8 mouse cellular contexts compared by ENCODE assay signal in genomic region chr11:120598283-120598989, GRCm38 (mm10). TPM values are rescaled to one million over a fixed set of nuclear protein-coding genes. Genes with fewer than 3 reads are reported as not detected.
DNase-seq lines count a peak whose midpoint lies in the region; ATAC-seq and TF ChIP-seq lines count a peak whose summit lies in the region.

Alyref (minus strand) TSS chr11:120598365.
Anapc11 (plus strand) TSS chr11:120598421.

- H3K9me3 ChIP-seq in heart, embryonic 12.5 days (replicated peaks), result no peaks in the 10 kb centered on the region
- no peaks in the 10 kb centered on the region for H3K9me3 ChIP-seq in kidney, postnatal 0 days (replicated peaks; ENCODE audit: low read length)
- H3K9me3 ChIP-seq in liver, embryonic 11.5 days (ENCODE audit: control insufficient read depth, low read length), result no peaks in the 10 kb centered on the region
- no peaks in the 10 kb centered on the region for H3K9me3 ChIP-seq in stomach, embryonic 14.5 days (ENCODE audit: control insufficient read depth, low read depth, low read length)

- peak within 1 kb of the TSS; percentile 100 for H3K4me2 ChIP-seq in heart, embryonic 12.5 days
- H3K4me2 ChIP-seq in kidney, postnatal 0 days (ENCODE audit: low read length), result peak within 1 kb of the TSS; percentile 90
- peak within 1 kb of the TSS; percentile 97 for H3K4me2 ChIP-seq in liver, embryonic 11.5 days
- H3K4me2 ChIP-seq in stomach, embryonic 14.5 days (replicated peaks; ENCODE audit: low read depth, low read length), result peak within 1 kb of the TSS; percentile 98

- WGBS in heart, embryonic 12.5 days, result under 1% methylated on average over 88 of the region's 88 CpGs
- WGBS in kidney, postnatal 0 days, result under 1% methylated on average over 88 of the region's 88 CpGs
- WGBS in liver, embryonic 11.5 days, result under 1% methylated on average over 88 of the region's 88 CpGs
- WGBS in stomach, embryonic 14.5 days, result under 1% methylated on average over 88 of the region's 88 CpGs

- no peaks in the 10 kb centered on the region for H3K27me3 ChIP-seq in heart, embryonic 12.5 days (replicated peaks)
- H3K27me3 ChIP-seq in kidney, postnatal 0 days (ENCODE audit: insufficient read depth, low read length), result no peaks in the 10 kb centered on the region
- no peaks in the 10 kb centered on the region for H3K27me3 ChIP-seq in liver, embryonic 11.5 days (replicated peaks; ENCODE audit: control insufficient read depth, insufficient read depth, low read length)
- H3K27me3 ChIP-seq in stomach, embryonic 14.5 days (ENCODE audit: control insufficient read depth, insufficient read depth, low read length), result no peaks in the 10 kb centered on the region

- peak; percentile 99 for DNase-seq in CD4-positive helper T cell, adult 2 months (ENCODE audit: low read depth, low spot score)
- DNase-seq in brain, embryonic 18.5 days (ENCODE audit: low read depth, low spot score), result peak; percentile 89
- peak; percentile 98 for DNase-seq in kidney, postnatal 0 days (ENCODE audit: low spot score)
- peak; percentile 94 for DNase-seq in liver, embryonic 11.5 days (ENCODE audit: low spot score)
- DNase-seq in naive thymus-derived CD4-positive, alpha-beta T cell, adult 2 months (ENCODE audit: low read depth), result peak; percentile 98

- peak within 1 kb of the TSS; percentile 100 for H3K4me3 ChIP-seq in heart, embryonic 12.5 days
- H3K4me3 ChIP-seq in kidney, postnatal 0 days (replicated peaks; ENCODE audit: low read depth, low read length), result peak within 1 kb of the TSS; percentile 97
- H3K4me3 ChIP-seq in liver, embryonic 11.5 days (ENCODE audit: low read depth, low read length), result peak within 1 kb of the TSS; percentile 100
- H3K4me3 ChIP-seq in stomach, embryonic 14.5 days (ENCODE audit: low read depth, low read length), result peak within 1 kb of the TSS; percentile 99

- H3K36me3 ChIP-seq in heart, embryonic 12.5 days, result peaks cover 64% of the 10 kb centered on the region
- peaks cover 38% of the 10 kb centered on the region for H3K36me3 ChIP-seq in kidney, postnatal 0 days (ENCODE audit: insufficient read depth, low read length)
- H3K36me3 ChIP-seq in liver, embryonic 11.5 days (ENCODE audit: control insufficient read depth, insufficient read depth, low read length), result peaks cover 38% of the 10 kb centered on the region
- peaks cover 48% of the 10 kb centered on the region for H3K36me3 ChIP-seq in stomach, embryonic 14.5 days (ENCODE audit: control insufficient read depth, insufficient read depth, low read length)

- peaks cover 24% of the 10 kb centered on the region for H3K4me1 ChIP-seq in heart, embryonic 12.5 days (replicated peaks)
- peaks cover 10% of the 10 kb centered on the region; the same call in 1 of the 2 replicates for H3K4me1 ChIP-seq in kidney, postnatal 0 days (replicated peaks; ENCODE audit: insufficient read depth, low read length)
- peaks cover 30% of the 10 kb centered on the region for H3K4me1 ChIP-seq in liver, embryonic 11.5 days (replicated peaks; ENCODE audit: control insufficient read depth, insufficient read depth, low read length)
- H3K4me1 ChIP-seq in stomach, embryonic 14.5 days (ENCODE audit: control insufficient read depth, insufficient read depth, low read length), result peaks cover 18% of the 10 kb centered on the region; the same call in 1 of the 2 replicates

- peak; percentile 94 for ATAC-seq in erythroid progenitor cell, adult 5-6 weeks (replicated peaks; ENCODE audit: low FRiP score, poor library complexity, severe bottlenecking)
- ATAC-seq in heart, embryonic 12.5 days (ENCODE audit: insufficient number of reproducible peaks, low FRiP score), result peak; percentile 98
- peak; percentile 95 for ATAC-seq in kidney, postnatal 0 days (replicated peaks; ENCODE audit: low FRiP score, low read depth)
- ATAC-seq in liver, embryonic 11.5 days (replicated peaks; ENCODE audit: low FRiP score), result peak; percentile 98
- ATAC-seq in stomach, embryonic 14.5 days (ENCODE audit: insufficient number of reproducible peaks, insufficient read depth, low FRiP score, low read depth), result peak; percentile 97

- TF ChIP-seq CTCF in kidney, postnatal 0 days (IDR thresholded peaks at IDR 0.05; ENCODE audit: low read depth), result peak; percentile 14; the same call in 1 of the 2 replicates

- peak within 1 kb of the TSS; percentile 91 for H3K27ac ChIP-seq in heart, embryonic 12.5 days (ENCODE audit: poor library complexity, severe bottlenecking)
- peak within 1 kb of the TSS; percentile 94 for H3K27ac ChIP-seq in kidney, postnatal 0 days
- H3K27ac ChIP-seq in liver, embryonic 11.5 days (ENCODE audit: low read depth, low read length), result peak within 1 kb of the TSS; percentile 97
- peak within 1 kb of the TSS; percentile 85 for H3K27ac ChIP-seq in stomach, embryonic 14.5 days (ENCODE audit: low read length)

- H3K9ac ChIP-seq in heart, embryonic 12.5 days, result peak within 1 kb of the TSS; percentile 100
- H3K9ac ChIP-seq in kidney, postnatal 0 days (ENCODE audit: low read depth, low read length), result peak within 1 kb of the TSS; percentile 99
- peak within 1 kb of the TSS; percentile 100 for H3K9ac ChIP-seq in liver, embryonic 11.5 days (ENCODE audit: low read depth, low read length)
- peak within 1 kb of the TSS; percentile 100 for H3K9ac ChIP-seq in stomach, embryonic 14.5 days (replicated peaks; ENCODE audit: low read depth, low read length)

RNA-seq across cellular contexts. Expression of gene Alyref, which starts in this region (rescaled TPM):
- total RNA-seq in erythroid progenitor cell, adult 5-6 weeks (2015; ENCODE audit: low replicate concordance), result 72.9 and 87.2 TPM in 2 replicates
- 142 and 227 TPM in 2 replicates for total RNA-seq in erythroid progenitor cell, adult 5-6 weeks (2017; ENCODE audit: low replicate concordance)
- 356 and 361 TPM in 2 replicates for polyA plus RNA-seq in heart, embryonic 12.5 days (2016; fragmentation: Nextera tagmentation; extraction: Ambion mirVana)
- polyA plus RNA-seq in kidney, postnatal 0 days (2015; fragmentation: Nextera tagmentation; extraction: Ambion mirVana), result 341 and 361 TPM in 2 replicates
- polyA plus RNA-seq in liver, embryonic 11.5 days (2014; fragmentation: Nextera tagmentation; extraction: Ambion mirVana), result 601 and 617 TPM in 2 replicates
- 314 and 411 TPM in 2 replicates for polyA plus RNA-seq in stomach, embryonic 14.5 days (2014; fragmentation: Nextera tagmentation; extraction: Ambion mirVana)

RNA-seq across cellular contexts. Expression of gene Anapc11, which starts in this region (rescaled TPM):
- 28.1 and 35.0 TPM in 2 replicates for total RNA-seq in erythroid progenitor cell, adult 5-6 weeks (2015; ENCODE audit: low replicate concordance)
- 2.8 and 12.1 TPM in 2 replicates for total RNA-seq in erythroid progenitor cell, adult 5-6 weeks (2017; ENCODE audit: low replicate concordance)
- polyA plus RNA-seq in heart, embryonic 12.5 days (2016; fragmentation: Nextera tagmentation; extraction: Ambion mirVana), result 174 and 175 TPM in 2 replicates
- polyA plus RNA-seq in kidney, postnatal 0 days (2015; fragmentation: Nextera tagmentation; extraction: Ambion mirVana), result 159 and 168 TPM in 2 replicates
- polyA plus RNA-seq in liver, embryonic 11.5 days (2014; fragmentation: Nextera tagmentation; extraction: Ambion mirVana), result 200 and 208 TPM in 2 replicates
- polyA plus RNA-seq in stomach, embryonic 14.5 days (2014; fragmentation: Nextera tagmentation; extraction: Ambion mirVana), result 234 and 267 TPM in 2 replicates

Comparison
In these comparisons a context has a peak if more than half of its experiments do, and no peak if none do; other contexts are left out.
1. Peak in every context shown above with its lines: DNase-seq, ATAC-seq, H3K4me3 ChIP-seq and H3K27ac ChIP-seq.